Mouse (Mus musculus) ES-E14 (cell line): Measurements from ENCODE around the gene Kirrel3.

Experiments
- CHD2 ChIP-seq: IDR thresholded peaks from 2 replicates; pipeline ENCODE4 v1.6.1; 2014; ENCODE audit warnings: mild to moderate bottlenecking, low read depth, low read length, inconsistent platforms
- HCFC1 ChIP-seq: IDR thresholded peaks from 2 replicates; pipeline ENCODE4 v1.6.1; 2012; ENCODE audit warnings: low read length, inconsistent platforms, borderline replicate concordance; ENCODE audit not compliant: insufficient read depth
- MAFK ChIP-seq: IDR thresholded peaks from 2 replicates; pipeline ENCODE4 v1.6.1; 2014; ENCODE audit warnings: mild to moderate bottlenecking, low read depth, low read length, inconsistent platforms; ENCODE audit not compliant: insufficient read depth
- ZNF384 ChIP-seq: IDR thresholded peaks from 2 replicates; pipeline ENCODE4 v1.6.1; 2012; ENCODE audit warnings: low read depth, low read length, inconsistent platforms

- TF ChIP-seq MAFK (no peak), ZNF384 (no peak), HCFC1 (no peak), CHD2 (no peak)
Observed at GRCm38 (mm10) chr9:34921941-34922340, 436.2 kb downstream of the Kirrel3 start.
